Mouse (Mus musculus) T-helper 1 cell (primary cell): ENCODE measurements around the gene Vwa7.
"Not testable (repeated sequence)": the region's sequence is repeated elsewhere in the genome, so short reads cannot be mapped to it uniquely, and the experiment has no call there.

ENCODE experiments used
- in situ Hi-C: fragments of 300-600 bp; cut with MboI, MseI; formaldehyde crosslinking; loops from one replicate; pipeline ENCODE4 v1.15.1; 2025; ENCODE audit warnings: high pct_unique_total_duplicates

Gene Vwa7

GRCm38 (mm10) chr17:35021842-35022477, 5.6 kb downstream of the Vwa7 start:
- in situ Hi-C loops = loop anchor here (5.0 kb wide), 1 partner anchor 40 kb away; no protein-coding TSS in a partner anchor

DNA sequence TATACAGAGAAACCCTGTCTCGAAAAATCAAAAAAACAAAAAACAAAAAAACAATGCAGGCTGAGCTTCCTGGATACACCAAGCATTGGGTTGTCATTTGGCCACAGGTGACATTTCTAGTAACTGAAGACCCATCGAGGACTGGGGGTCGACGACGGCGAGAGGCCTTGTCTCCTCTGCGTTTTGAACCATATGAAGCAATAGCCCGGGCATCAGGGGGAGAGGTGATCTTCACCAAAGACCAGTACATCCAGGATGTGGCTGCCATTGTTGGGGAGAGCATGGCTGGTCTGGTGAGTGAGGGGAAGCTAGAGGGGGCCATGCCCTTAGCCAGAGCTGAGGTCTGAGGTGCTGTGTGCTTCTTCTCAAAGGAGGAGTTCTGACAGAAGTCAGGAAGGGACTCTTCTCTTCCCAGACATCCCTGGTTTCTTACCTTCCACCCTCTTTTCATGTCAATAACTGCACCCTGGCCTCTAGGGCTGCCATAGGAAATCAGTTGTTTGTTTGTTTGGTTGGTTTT, 6.2 kb downstream of the Vwa7 start:
- in situ Hi-C loops = loop anchor here (5.0 kb wide), 1 partner anchor 40 kb away; no protein-coding TSS in a partner anchor

DNA sequence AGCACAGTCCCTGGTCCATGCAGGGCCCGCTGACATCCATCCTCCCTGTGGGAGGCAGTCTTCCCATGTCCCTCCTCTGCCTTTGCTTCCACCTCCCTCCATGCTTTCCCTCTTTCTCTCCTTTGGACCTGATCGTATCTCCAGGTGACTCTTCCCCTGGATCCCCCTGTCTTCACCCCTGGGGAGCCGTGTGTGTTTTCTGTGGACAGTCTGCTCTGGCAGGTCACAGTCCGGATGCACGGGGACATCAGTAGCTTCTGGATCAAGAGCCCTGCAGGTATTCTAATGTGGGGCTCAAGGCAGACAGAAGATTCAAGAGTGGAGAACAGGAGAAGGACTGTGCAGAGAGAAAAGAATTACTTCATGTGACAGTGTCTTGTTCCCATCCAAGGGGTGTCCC, 6.8 kb downstream of the Vwa7 start:
- in situ Hi-C loops = loop anchor here (5.0 kb wide), 1 partner anchor 39 kb away; no protein-coding TSS in a partner anchor

DNA sequence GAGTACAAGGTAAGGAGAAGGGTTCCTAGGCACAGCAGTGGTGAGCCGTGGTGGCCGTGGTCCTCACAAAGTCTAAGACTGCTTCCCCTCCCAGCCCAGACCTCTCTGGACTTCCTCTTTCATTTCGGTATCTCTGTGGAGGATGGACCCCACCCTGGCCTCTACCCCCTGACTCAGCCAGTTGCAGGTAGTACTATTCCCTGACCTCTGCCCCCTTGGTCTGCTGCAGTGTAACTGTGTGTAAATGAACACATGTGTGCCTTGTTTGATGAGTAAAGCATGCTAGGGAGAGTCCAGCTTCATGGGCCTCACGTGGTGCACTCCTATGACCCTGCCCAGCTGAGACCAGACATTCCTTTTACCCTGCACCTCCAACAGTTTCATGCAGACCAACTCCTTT, 7.4 kb downstream of the Vwa7 start:
- in situ Hi-C loops = loop anchor here (5.0 kb wide), 1 partner anchor 39 kb away; no protein-coding TSS in a partner anchor

DNA sequence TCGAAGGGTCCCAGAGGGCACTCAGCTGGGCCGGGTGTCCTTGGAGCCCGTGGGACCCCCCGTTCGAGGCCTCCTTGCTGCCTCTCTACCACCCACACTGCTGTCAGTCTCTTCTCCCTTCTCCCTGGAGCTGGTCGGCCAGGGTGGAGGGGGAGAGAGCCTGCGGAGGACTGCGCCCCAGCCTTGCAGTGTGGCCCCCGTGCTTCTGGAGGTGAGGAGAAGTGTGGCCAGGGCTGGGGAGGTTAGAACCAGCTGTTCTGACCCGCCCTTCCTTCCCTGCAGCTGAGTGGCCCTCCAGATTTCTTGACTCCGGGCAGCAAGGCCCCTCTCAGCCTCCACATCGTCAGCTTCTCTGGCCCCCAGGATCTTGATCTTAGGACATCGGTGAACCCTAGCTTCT, 7.9 kb downstream of the Vwa7 start:
- in situ Hi-C loops = loop anchor here (5.0 kb wide), 1 partner anchor 38 kb away; no protein-coding TSS in a partner anchor

- in situ Hi-C loops = loop anchor here (5.0 kb wide), 1 partner anchor 37 kb away; no protein-coding TSS in a partner anchor
Measured at GRCm38 (mm10) chr17:35024691-35025488, 8.5 kb downstream of the Vwa7 start.

DNA sequence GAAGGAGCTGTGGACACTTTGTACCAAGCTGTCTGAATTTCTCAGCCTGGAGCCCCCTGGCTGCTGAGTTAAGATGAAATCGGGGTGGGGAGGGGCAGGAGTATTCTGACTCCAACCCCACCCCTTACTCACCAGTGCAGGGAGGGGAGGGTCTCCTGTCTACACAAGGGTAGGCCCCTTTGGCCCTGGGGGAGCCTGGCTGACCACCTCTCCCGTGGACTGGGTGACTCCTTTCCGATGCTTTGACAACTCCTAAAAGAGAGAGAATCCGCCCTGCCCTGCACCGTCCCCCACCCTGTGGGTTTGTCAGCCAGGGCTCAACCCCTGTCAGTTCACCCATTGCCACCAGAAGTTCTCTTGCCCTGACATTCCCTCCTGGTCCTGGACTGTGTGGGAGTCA, 9.8 kb downstream of the Vwa7 start:
- in situ Hi-C loops = no loop called here

GRCm38 (mm10) chr17:35027277-35028068, 11.1 kb downstream of the Vwa7 start, which contains the start of gene Sapcd1:
Sapcd1 (minus strand) TSS chr17:35028016.
- in situ Hi-C loops = no loop called here

DNA sequence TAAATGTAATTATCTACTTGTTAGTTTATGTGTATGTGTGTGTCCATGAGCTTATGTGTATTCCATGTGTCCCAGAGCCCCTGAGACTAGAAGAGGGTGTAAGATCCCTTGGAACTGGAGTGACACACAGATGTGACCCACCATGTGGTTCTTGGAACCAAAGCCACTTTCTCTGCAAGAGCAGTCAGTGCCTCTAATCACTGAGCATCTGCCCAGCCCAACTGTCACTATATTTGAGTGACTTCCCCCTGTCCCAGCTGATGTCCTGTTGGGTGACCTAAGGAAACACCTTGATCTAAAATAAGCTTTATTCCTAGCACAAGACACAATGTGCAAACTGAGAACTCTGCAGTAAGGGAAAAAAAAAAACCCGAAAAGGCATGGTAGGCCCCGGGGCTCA, 11.9 kb downstream of the Vwa7 start:
- in situ Hi-C loops = no loop called here

- in situ Hi-C loops = no loop called here
Measured at GRCm38 (mm10) chr17:35029691-35030532, 13.5 kb downstream of the Vwa7 start.

DNA sequence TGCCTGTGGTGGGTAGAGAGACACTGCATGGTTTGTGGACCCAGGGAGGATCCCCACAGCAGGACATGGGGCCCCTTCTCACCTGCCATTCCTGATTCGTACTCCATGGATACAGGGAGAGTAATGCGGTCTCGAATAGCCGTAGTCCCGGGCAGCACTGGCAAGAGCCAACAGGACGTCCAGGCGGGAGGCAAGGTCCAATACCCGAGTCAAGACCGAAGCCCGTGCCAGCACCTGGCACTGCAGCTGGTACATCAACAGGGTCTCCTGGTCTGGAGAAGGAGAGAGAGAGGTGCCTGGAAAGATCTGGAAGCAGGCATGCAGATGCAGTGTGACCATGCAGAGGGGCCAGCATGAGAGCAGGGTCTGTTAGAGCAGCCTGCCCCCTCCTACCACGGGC, 14.9 kb downstream of the Vwa7 start:
- in situ Hi-C loops = no loop called here

GRCm38 (mm10) chr17:35031880-35032279, 15.5 kb downstream of the Vwa7 start:
- in situ Hi-C loops = no loop called here

- in situ Hi-C loops = no loop called here
Measured at GRCm38 (mm10) chr17:35032323-35032870, 16.0 kb downstream of the Vwa7 start.

- in situ Hi-C loops = not testable (repeated sequence)
Measured at GRCm38 (mm10) chr17:35033703-35034102, 17.3 kb downstream of the Vwa7 start.

GRCm38 (mm10) chr17:35034896-35035295, 18.5 kb downstream of the Vwa7 start:
- in situ Hi-C loops = no loop called here

GRCm38 (mm10) chr17:35039121-35039873, 22.9 kb downstream of the Vwa7 start:
- in situ Hi-C loops = no loop called here

DNA sequence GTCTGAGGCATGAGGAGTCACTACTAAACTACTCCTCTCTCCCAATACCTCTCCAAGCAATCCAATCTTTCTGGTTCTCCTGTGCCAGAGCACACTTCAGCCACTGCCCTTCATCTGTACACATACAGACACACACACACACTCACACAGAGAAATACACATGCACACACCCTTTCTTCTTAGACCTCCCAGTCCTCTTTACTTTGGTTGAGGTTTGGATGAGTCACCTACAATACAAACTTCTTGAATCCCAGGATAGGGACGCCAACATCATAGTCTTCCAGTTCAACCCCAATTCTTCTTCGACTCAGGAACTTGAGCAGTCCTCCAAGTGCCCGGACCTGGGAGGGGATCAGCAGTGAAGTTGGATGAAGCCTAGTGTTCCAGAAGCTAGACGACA, 27.4 kb downstream of the Vwa7 start:
- in situ Hi-C loops = no loop called here

DNA sequence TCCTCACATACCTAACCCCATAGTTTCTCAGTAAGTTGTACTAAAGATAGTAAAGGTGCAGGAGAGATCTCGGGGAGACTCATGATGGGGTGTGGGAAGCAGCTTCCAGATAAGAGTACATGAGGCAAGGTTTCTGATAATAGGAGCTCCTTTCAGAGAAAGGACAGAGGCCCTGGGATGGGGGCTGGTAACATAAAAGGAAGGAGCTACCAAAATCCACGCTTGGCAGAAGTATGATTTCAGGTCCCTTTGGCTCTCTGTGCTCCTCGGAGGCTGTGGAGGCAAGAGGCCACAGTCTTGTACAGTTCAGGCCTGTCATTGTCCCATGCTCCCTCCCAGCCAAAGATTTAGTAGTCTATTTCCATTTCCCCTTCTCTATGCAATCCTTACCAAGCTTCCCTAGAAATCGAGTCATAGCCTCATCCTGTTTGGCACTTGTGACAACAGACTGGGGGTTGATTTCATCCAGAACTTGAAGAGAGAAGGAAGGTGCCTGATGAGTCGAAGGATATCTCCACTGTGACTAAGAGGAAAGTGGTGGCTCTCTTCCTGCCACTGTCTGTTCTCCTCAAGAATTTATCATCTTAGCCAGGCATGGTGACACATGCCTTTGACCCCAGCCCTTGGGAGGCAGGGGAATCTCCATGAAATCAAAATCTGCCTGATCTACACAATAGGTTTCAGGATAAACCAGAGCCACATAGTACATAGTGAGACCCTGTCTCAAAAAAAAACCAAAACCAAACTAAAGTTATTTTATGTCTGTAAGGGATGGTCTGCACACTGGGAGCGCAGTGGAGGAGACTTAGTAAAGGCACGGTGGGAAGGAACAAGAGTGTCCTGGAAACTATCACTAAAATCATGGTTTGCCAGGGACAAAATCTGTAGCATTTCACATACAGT, 28.8 kb downstream of the Vwa7 start:
- in situ Hi-C loops = no loop called here
